Mouse (Mus musculus) lung, adult 2 months (tissue): Measurements from ENCODE around the gene Sfr1.

Experiments used
- CTCF ChIP-seq: fragments of 200-500 bp; IDR thresholded peaks from 2 replicates; pipeline ENCODE4 v1.5.1; 2011; ENCODE audit warnings: mild to moderate bottlenecking, low read length, control low read depth; ENCODE audit not compliant: insufficient read depth
- POLR2A ChIP-seq: fragments of 200-500 bp; IDR thresholded peaks from 2 replicates; pipeline ENCODE4 v1.6.1; 2011; ENCODE audit warnings: low read depth, mild to moderate bottlenecking, control low read depth, low read length, borderline replicate concordance; ENCODE audit errors: extremely low read depth

DNA sequence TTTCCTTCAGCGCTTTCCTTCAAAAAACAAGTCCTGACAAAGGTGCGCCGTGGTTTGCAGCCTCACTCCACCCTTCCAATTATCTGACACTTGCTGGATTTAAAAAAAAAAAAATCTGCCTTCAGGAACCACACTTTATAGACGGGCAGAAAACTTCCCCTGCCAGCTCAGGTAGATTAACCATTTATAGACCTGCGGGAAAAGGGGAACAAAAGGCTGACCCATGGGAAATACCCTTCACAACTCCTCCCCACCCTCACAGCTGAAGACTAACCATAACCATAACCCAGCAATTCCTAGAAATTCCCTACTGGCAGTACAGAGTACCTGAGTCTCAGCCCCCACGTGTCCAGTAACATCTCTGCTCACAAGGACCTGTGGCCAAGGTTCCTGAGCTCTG lies 39.5 kb upstream of the Sfr1 start, which contains the start of gene Col17a1:
- TF ChIP-seq CTCF (no peak), POLR2A (no peak)
